Mouse (Mus musculus) erythroblast, embryonic 14.5 days (primary cell): ENCODE data around the gene Bap1.

Experiments
- GATA1 ChIP-seq: IDR thresholded peaks from 2 replicates; pipeline ENCODE4 v1.6.1; 2012; ENCODE audit warnings: low read length, inconsistent platforms, mixed read lengths
- TAL1 ChIP-seq: IDR thresholded peaks from 3 replicates; pipeline ENCODE4 v1.6.1; 2012; ENCODE audit warnings: low read length, inconsistent platforms, mixed read lengths

DNA sequence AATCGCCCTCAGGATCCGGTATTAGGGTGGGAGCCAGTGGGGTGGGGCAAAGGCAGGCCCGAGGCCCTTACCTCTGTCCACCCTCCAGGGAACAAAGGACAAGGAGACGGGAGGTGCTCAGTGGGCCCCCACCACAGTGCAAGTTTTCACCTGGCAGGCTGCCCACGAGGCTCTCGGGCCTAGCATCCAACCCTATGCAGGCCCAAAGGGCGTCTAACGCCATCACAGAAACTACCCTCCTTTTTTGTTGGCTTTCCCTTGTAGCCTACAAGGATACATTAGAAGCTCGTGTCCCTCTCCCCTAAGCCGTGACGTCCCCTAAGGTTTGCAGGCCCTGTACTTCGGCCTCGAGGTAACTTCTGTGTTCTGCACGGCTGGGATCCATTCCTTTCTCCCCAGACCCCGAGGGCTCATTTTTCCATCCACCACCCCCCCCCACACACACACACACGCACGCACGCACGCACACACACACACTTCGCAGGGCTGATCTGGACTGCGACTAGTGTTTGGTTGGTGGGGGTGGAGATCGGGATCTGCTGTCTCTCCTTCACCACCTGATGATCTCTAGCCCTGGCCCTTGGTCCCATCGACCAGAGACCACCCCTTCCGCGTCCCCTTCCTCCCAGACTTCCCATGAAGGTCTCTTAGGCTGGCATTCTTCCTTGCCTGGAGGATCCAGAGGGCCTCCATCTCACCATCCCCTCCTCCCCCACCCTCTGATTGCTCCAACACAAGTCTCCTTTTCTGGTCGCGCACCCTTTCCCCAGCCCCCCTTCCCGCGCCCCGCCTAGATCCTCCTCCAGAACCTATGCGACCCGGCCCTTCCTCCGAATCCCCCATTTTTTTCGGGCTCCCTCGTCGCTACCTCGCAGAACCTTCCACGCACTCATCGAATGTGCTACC lies 45.4 kb upstream of the Bap1 start:
- TF ChIP-seq TAL1 (no peak), GATA1 (no peak)
